Mouse (Mus musculus) E14TG2a.4 (cell line): ENCODE measurements at regions not wholly inside any gene's neighbourhood (a gene's known extent, or its start where the extent isn't known, plus 50 kb on each side); places are given as distances from the start of the nearest gene placed in this dataset.

Source experiments
- CTCF ChIP-seq: conservative IDR thresholded peaks from 2 replicates; pipeline ENCODE4 v1.5.1; 2014; ENCODE audit warnings: low read length
- NANOG ChIP-seq: IDR thresholded peaks from 2 replicates; pipeline ENCODE4 v1.6.1; 2014; ENCODE audit warnings: borderline replicate concordance, low read length, mixed read lengths

- TF ChIP-seq CTCF (no peak), NANOG (no peak)
Measured at GRCm38 (mm10) chr8:118144546-118144945, 139.0 kb upstream of the Cdh13 start.
